Mouse (Mus musculus): ENCODE data around the gene Crebzf.

Crebzf gene

DNA sequence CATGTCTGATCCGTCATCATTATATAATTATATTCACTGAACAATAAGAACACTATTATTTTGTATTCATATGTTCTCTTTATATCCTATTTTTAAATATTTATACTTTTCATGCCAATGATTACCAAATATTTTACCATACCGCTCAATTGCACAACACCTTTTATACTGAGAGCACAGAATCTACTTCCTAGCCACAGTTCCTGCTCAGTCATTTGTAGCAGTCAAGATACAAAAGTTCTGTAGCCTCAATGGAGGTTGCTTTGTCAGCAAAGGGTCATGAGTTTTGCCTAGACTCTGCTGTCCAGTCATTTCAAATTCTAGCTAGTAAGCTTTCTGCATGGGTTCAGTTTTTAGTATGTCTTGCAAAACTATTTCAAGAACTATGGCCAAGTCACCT lies 40.1 kb downstream of the Crebzf start:
- DNase-seq: no peak
